Mouse (Mus musculus): ENCODE data around the gene Trim13. TPM values are rescaled to one million over a fixed set of nuclear protein-coding genes. Genes with fewer than 3 reads are reported as not detected.

Gene Trim13
- polyA plus RNA-seq, 1 experiment, result 2.6 TPM

DNA sequence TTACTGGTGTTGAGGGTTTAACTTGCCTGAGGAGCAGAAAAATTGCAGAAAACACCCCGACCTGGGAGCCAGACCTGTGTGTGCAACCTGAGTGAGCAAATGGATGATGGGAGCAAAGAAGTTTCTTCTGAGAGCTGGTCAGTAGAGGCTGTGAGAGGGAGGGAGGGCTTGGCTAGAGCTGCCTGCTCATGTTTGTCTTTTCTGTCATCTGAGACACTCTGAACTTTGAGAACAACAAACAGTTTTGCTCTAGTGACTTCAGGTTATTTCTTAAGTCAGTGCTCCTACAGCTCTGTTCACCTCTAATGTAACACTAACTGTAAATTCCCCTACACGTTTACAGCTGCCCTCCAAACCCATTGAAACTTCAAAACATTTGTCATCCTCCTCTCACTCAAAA, 28.7 kb upstream of the Trim13 start:
- TF ChIP-seq POLR2A (IDR thresholded peaks at IDR 0.05; ENCODE audit: control insufficient read depth, extremely low read depth, insufficient read depth, low read length, poor library complexity) (no peak), CTCF (IDR thresholded peaks at IDR 0.05; ENCODE audit: borderline replicate concordance, control insufficient read depth, extremely low read depth, insufficient read depth, low read length, poor library complexity) (no peak)
- H3K4me1 ChIP-seq (replicated peaks; ENCODE audit: control insufficient read depth, insufficient read depth, low read length), result no peaks in the 10 kb centered on the region
- no peaks in the 10 kb centered on the region for H3K27me3 ChIP-seq (ENCODE audit: control insufficient read depth, insufficient read depth, low read length)
- 77% methylated on average over 2 of the region's 2 CpGs for WGBS
- DNase-seq, result no peak
- H3K4me3 ChIP-seq (ENCODE audit: control insufficient read depth, insufficient read depth, low read length), result no peak overlapping the region
- H3K36me3 ChIP-seq (ENCODE audit: control insufficient read depth, insufficient read depth, low read length), result no peaks in the 10 kb centered on the region
- no peak overlapping the region for H3K27ac ChIP-seq (ENCODE audit: control insufficient read depth, insufficient read depth, low read length)

DNA sequence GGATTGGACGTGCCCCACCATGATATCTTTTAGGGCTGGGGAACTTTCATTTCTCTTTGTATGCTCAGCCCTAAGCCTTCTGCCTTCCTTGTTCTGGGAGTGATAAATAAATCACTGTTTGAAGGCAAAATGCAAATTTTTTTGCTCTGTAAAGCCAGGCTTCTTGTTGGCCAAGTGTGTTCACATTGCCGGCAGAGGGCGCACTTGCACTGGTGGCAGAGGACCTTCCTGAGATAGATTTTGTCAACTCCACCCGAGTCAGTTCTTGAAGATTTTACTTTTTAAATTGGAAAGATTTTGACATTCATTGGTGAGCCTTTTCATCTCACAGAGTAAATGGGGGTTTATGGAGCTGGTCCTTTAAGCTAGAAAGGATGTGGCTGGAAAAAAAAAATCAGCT, 26.7 kb upstream of the Trim13 start:
- H3K27ac ChIP-seq (ENCODE audit: control insufficient read depth, insufficient read depth, low read length), result no peak overlapping the region
- DNase-seq, result peak; percentile 86
- TF ChIP-seq CTCF (IDR thresholded peaks at IDR 0.05; ENCODE audit: borderline replicate concordance, control insufficient read depth, extremely low read depth, insufficient read depth, low read length, poor library complexity) (peak; percentile 68; the same call in 1 of the 2 replicates), POLR2A (IDR thresholded peaks at IDR 0.05; ENCODE audit: control insufficient read depth, extremely low read depth, insufficient read depth, low read length, poor library complexity) (no peak)
- WGBS, result 16% methylated on average over 4 of the region's 4 CpGs
- no peaks in the 10 kb centered on the region for H3K4me1 ChIP-seq (replicated peaks; ENCODE audit: control insufficient read depth, insufficient read depth, low read length)
- no peaks in the 10 kb centered on the region for H3K36me3 ChIP-seq (ENCODE audit: control insufficient read depth, insufficient read depth, low read length)
- no peaks in the 10 kb centered on the region for H3K27me3 ChIP-seq (ENCODE audit: control insufficient read depth, insufficient read depth, low read length)
- H3K4me3 ChIP-seq (ENCODE audit: control insufficient read depth, insufficient read depth, low read length), result no peak overlapping the region

DNA sequence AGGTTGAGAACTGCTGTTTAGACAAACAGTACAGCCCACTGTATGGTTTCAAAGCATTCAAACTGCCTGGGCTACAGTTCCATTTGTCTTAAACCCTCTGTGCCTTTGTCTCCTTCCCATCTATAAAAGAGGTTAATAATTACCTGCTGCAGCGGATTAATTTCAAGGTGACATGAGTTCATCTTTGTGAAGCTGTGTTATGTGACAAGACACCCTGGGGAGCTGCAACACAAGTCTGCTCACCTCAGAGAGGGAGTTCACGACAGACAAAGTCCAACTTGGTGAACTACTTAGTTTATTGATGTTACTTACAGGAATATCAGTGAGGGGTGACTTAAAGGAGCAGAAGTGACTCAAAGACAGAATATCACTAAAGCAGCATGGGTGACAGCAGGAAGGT, 25.9 kb upstream of the Trim13 start:
- DNase-seq, result no peak
- TF ChIP-seq CTCF (IDR thresholded peaks at IDR 0.05; ENCODE audit: borderline replicate concordance, control insufficient read depth, extremely low read depth, insufficient read depth, low read length, poor library complexity), result no peak
- no peak for TF ChIP-seq POLR2A (IDR thresholded peaks at IDR 0.05; ENCODE audit: control insufficient read depth, extremely low read depth, insufficient read depth, low read length, poor library complexity)
- 94% methylated on average over 2 of the region's 2 CpGs for WGBS

DNA sequence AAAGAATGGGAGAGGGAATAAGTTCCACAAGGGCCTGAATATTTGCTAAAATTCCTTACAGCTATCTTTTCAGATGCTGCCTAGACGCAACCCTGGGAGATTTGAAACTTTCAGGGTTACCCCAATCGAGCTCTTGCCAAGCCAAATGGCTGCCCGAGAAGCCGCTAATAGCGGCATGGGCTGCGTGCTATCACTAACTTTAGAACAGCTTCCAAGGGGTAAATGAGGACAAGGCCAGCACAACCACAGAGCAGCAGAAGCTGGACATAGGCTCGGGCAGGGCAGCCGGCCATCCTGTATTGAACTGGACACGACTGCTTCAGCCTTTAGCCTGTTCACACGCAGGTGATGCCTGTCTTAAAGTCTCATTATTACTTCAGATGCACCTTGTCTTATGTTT, 23.0 kb upstream of the Trim13 start:
- WGBS, result 99% methylated on average over 10 of the region's 10 CpGs
- Histone ChIP-seq H3K27me3 (ENCODE audit: control insufficient read depth, insufficient read depth, low read length) (no peaks in the 10 kb centered on the region), H3K36me3 (ENCODE audit: control insufficient read depth, insufficient read depth, low read length) (no peaks in the 10 kb centered on the region), H3K27ac (ENCODE audit: control insufficient read depth, insufficient read depth, low read length) (no peak overlapping the region), H3K4me1 (replicated peaks; ENCODE audit: control insufficient read depth, insufficient read depth, low read length) (no peaks in the 10 kb centered on the region), H3K4me3 (ENCODE audit: control insufficient read depth, insufficient read depth, low read length) (no peak overlapping the region)
- no peak for TF ChIP-seq POLR2A (IDR thresholded peaks at IDR 0.05; ENCODE audit: control insufficient read depth, extremely low read depth, insufficient read depth, low read length, poor library complexity)
- no peak for TF ChIP-seq CTCF (IDR thresholded peaks at IDR 0.05; ENCODE audit: borderline replicate concordance, control insufficient read depth, extremely low read depth, insufficient read depth, low read length, poor library complexity)
- DNase-seq, result no peak

More for the DNA sequence above, 25.9 kb upstream of the Trim13 start:
- Histone ChIP-seq H3K4me1 (replicated peaks; ENCODE audit: control insufficient read depth, insufficient read depth, low read length) (no peaks in the 10 kb centered on the region), H3K4me3 (ENCODE audit: control insufficient read depth, insufficient read depth, low read length) (no peak overlapping the region), H3K27me3 (ENCODE audit: control insufficient read depth, insufficient read depth, low read length) (no peaks in the 10 kb centered on the region), H3K27ac (ENCODE audit: control insufficient read depth, insufficient read depth, low read length) (no peak overlapping the region), H3K36me3 (ENCODE audit: control insufficient read depth, insufficient read depth, low read length) (no peaks in the 10 kb centered on the region)

DNA sequence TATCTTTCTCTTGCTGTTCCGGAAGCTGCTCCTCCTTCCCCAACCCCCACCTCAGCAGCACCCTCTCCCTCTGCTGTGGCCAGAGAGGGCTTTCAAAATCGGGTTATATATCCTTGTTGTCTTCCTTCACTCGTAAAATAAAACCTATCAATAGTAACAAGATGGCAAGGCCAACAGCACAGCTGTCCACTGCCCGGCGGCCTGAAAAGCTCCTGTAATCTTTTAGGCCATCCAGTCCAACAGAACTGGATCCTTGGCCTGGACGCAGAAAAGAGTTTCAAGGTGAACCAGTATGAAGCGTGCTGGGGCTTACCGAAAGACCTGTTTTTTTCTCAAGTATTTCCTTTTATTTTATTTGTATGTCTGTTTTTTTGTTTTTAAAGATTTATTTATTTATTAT, 22.1 kb upstream of the Trim13 start:
- no peak for TF ChIP-seq CTCF (IDR thresholded peaks at IDR 0.05; ENCODE audit: borderline replicate concordance, control insufficient read depth, extremely low read depth, insufficient read depth, low read length, poor library complexity)
- no peak for TF ChIP-seq POLR2A (IDR thresholded peaks at IDR 0.05; ENCODE audit: control insufficient read depth, extremely low read depth, insufficient read depth, low read length, poor library complexity)
- H3K4me3 ChIP-seq (ENCODE audit: control insufficient read depth, insufficient read depth, low read length), result no peak overlapping the region
- no peaks in the 10 kb centered on the region for H3K27me3 ChIP-seq (ENCODE audit: control insufficient read depth, insufficient read depth, low read length)
- H3K36me3 ChIP-seq (ENCODE audit: control insufficient read depth, insufficient read depth, low read length), result no peaks in the 10 kb centered on the region
- no peaks in the 10 kb centered on the region for H3K4me1 ChIP-seq (replicated peaks; ENCODE audit: control insufficient read depth, insufficient read depth, low read length)
- 91% methylated on average over 8 of the region's 8 CpGs for WGBS
- DNase-seq, result no peak
- no peak overlapping the region for H3K27ac ChIP-seq (ENCODE audit: control insufficient read depth, insufficient read depth, low read length)

DNA sequence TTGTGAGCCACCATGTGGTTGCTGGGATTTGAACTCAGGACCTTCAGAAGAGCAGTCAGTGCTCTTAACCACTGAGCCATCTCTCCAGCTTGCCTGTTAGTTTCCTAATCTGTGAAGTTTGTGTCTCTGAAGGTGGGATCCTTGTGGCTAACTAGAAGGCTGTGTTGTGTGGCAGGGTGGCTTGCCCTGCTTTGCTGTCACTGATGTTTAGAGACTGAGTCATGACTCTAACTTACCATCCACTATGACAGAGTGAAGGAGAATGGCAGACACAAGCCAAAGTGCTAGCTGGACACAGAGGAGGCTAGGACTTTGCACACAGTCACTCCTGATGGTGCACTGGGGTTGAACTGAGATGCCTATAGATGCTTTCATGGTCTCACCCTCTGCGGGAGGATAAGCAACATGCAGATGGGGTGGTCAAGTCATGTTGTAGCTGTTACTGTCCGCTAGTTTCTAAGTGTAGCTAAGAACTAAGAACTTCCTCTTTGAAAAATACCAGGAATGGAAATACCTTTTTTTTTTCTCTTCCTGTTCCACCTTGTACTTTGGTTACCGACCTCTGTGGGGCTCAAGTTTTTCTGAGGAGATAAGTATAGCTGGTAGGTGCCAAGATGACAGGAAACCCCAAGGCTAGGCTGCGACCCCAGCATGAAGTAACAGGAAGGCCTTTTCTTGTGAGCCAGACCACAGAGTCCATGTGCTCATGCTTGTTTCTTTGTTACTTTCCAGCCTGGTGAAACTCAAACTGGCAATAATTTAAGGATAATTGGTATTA, 8.6 kb upstream of the Trim13 start:
- H3K4me1 ChIP-seq (replicated peaks; ENCODE audit: control insufficient read depth, insufficient read depth, low read length), result 0 out of 2 replicates have a peak, but pooled peaks cover 2% of the 10 kb centered on the region

More for the DNA sequence above, 8.6 kb upstream of the Trim13 start:
- 8% methylated on average over 4 of the region's 4 CpGs for WGBS
- H3K27me3 ChIP-seq (ENCODE audit: control insufficient read depth, insufficient read depth, low read length), result no peaks in the 10 kb centered on the region
- H3K36me3 ChIP-seq (ENCODE audit: control insufficient read depth, insufficient read depth, low read length), result no peaks in the 10 kb centered on the region
- TF ChIP-seq CTCF (IDR thresholded peaks at IDR 0.05; ENCODE audit: borderline replicate concordance, control insufficient read depth, extremely low read depth, insufficient read depth, low read length, poor library complexity) (no peak), POLR2A (IDR thresholded peaks at IDR 0.05; ENCODE audit: control insufficient read depth, extremely low read depth, insufficient read depth, low read length, poor library complexity) (no peak)
- no peak for DNase-seq
- no peak overlapping the region for H3K27ac ChIP-seq (ENCODE audit: control insufficient read depth, insufficient read depth, low read length)
- no peak overlapping the region for H3K4me3 ChIP-seq (ENCODE audit: control insufficient read depth, insufficient read depth, low read length)

Measured in thymus, adult 2 months (tissue).